Mouse (Mus musculus): ENCODE results near the gene Adk. TPM values are rescaled to one million over a fixed set of nuclear protein-coding genes. Genes with fewer than 3 reads are reported as not detected.

The Adk gene
- polyA plus RNA-seq, 1 experiment from 2014 or later = 180 TPM

GRCm38 (mm10) chr14:21348611-21349260, 296.4 kb downstream of the Adk start:
- Histone ChIP-seq H3K4me3 (ENCODE audit: low read depth, low read length) (no peak overlapping the region), H3K4me2 (ENCODE audit: low read length) (no peak overlapping the region), H3K4me1 (replicated peaks; ENCODE audit: control insufficient read depth, insufficient read depth, low read length) (no peaks in the 10 kb centered on the region), H3K9ac (ENCODE audit: low read length) (no peak overlapping the region), H3K27me3 (replicated peaks; ENCODE audit: control insufficient read depth, insufficient read depth, low read length) (no peaks in the 10 kb centered on the region), H3K36me3 (ENCODE audit: control insufficient read depth, insufficient read depth, low read length) (no peaks in the 10 kb centered on the region), H3K27ac (ENCODE audit: low read depth) (no peak overlapping the region), H3K9me3 (ENCODE audit: control insufficient read depth, low read length) (no peaks in the 10 kb centered on the region)
- DNase-seq (ENCODE audit: low spot score) (no peak), ATAC-seq (replicated peaks; ENCODE audit: low FRiP score, low TSS enrichment, low read depth) (no peak)
- WGBS = 31% methylated on average over 6 of the region's 6 CpGs

GRCm38 (mm10) chr14:21351646-21352045, 299.3 kb downstream of the Adk start:
- ATAC-seq (replicated peaks; ENCODE audit: low FRiP score, low TSS enrichment, low read depth) (no peak), DNase-seq (ENCODE audit: low spot score) (no peak)
- Histone ChIP-seq H3K4me1 (replicated peaks; ENCODE audit: control insufficient read depth, insufficient read depth, low read length) (no peaks in the 10 kb centered on the region), H3K4me2 (ENCODE audit: low read length) (no peak overlapping the region), H3K27ac (ENCODE audit: low read depth) (no peak overlapping the region), H3K36me3 (ENCODE audit: control insufficient read depth, insufficient read depth, low read length) (no peaks in the 10 kb centered on the region), H3K9me3 (ENCODE audit: control insufficient read depth, low read length) (no peaks in the 10 kb centered on the region), H3K9ac (ENCODE audit: low read length) (no peak overlapping the region), H3K27me3 (replicated peaks; ENCODE audit: control insufficient read depth, insufficient read depth, low read length) (no peaks in the 10 kb centered on the region), H3K4me3 (ENCODE audit: low read depth, low read length) (no peak overlapping the region)
- WGBS = 78% methylated on average over 2 of the region's 2 CpGs

- DNase-seq (ENCODE audit: low spot score) (no peak), ATAC-seq (replicated peaks; ENCODE audit: low FRiP score, low TSS enrichment, low read depth) (no peak)
- no peaks in the 10 kb centered on the region for H3K36me3 ChIP-seq (ENCODE audit: control insufficient read depth, insufficient read depth, low read length)
- 34% methylated on average over 1 of the region's 1 CpGs for WGBS
- H3K27me3 ChIP-seq (replicated peaks; ENCODE audit: control insufficient read depth, insufficient read depth, low read length) = no peaks in the 10 kb centered on the region
- H3K9ac ChIP-seq (ENCODE audit: low read length) = no peak overlapping the region
- H3K4me1 ChIP-seq (replicated peaks; ENCODE audit: control insufficient read depth, insufficient read depth, low read length) = no peaks in the 10 kb centered on the region
- no peak overlapping the region for H3K4me3 ChIP-seq (ENCODE audit: low read depth, low read length)
- 0 out of 2 replicates have a peak, but pooled peaks cover 3% of the 10 kb centered on the region for H3K9me3 ChIP-seq (ENCODE audit: control insufficient read depth, low read length)
- H3K4me2 ChIP-seq (ENCODE audit: low read length) = no peak overlapping the region
- no peak overlapping the region for H3K27ac ChIP-seq (ENCODE audit: low read depth)
Observed at GRCm38 (mm10) chr14:21356286-21356685, 303.9 kb downstream of the Adk start.

DNA sequence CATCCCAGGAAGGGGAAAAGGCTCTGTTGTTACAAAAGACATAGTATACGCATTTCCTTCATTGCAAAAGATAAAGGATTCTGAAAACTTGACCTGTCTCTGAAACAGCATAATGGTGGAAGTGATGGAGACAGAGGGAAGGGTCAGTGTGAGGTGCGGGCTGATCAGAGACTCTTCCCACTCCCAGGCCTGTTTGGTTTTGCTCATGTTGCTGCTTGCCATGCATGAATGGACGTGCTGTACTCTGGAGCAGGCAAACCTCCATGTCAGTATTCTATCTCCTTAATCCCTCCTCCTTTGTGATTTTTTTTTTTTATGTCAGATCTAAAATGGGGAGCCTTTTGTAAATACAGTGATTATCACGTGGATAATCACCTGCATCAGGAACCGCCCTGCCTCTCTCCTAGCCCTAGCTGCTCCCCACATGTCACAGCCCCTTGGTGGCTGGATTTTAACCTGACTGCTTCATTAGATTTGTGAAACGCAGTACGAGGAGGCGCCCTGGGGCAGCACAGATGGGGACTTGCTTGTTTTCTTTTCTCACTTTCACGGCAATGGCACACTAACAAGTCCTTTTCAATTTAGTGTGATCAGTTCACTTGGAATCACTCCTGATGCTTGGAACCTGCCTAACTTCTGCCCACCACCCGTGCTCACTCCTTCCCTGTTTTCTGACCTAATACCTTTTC, 307.0 kb downstream of the Adk start:
- Histone ChIP-seq H3K9me3 (ENCODE audit: control insufficient read depth, low read length) (0 out of 2 replicates have a peak, but pooled peaks cover 3% of the 10 kb centered on the region), H3K27me3 (replicated peaks; ENCODE audit: control insufficient read depth, insufficient read depth, low read length) (no peaks in the 10 kb centered on the region), H3K4me3 (ENCODE audit: low read depth, low read length) (no peak overlapping the region), H3K27ac (ENCODE audit: low read depth) (no peak overlapping the region), H3K36me3 (ENCODE audit: control insufficient read depth, insufficient read depth, low read length) (no peaks in the 10 kb centered on the region), H3K9ac (ENCODE audit: low read length) (no peak overlapping the region), H3K4me1 (replicated peaks; ENCODE audit: control insufficient read depth, insufficient read depth, low read length) (no peaks in the 10 kb centered on the region), H3K4me2 (ENCODE audit: low read length) (no peak overlapping the region)
- DNase-seq (ENCODE audit: low spot score) (no peak), ATAC-seq (replicated peaks; ENCODE audit: low FRiP score, low TSS enrichment, low read depth) (no peak)
- WGBS = 89% methylated on average over 10 of the region's 10 CpGs

DNA sequence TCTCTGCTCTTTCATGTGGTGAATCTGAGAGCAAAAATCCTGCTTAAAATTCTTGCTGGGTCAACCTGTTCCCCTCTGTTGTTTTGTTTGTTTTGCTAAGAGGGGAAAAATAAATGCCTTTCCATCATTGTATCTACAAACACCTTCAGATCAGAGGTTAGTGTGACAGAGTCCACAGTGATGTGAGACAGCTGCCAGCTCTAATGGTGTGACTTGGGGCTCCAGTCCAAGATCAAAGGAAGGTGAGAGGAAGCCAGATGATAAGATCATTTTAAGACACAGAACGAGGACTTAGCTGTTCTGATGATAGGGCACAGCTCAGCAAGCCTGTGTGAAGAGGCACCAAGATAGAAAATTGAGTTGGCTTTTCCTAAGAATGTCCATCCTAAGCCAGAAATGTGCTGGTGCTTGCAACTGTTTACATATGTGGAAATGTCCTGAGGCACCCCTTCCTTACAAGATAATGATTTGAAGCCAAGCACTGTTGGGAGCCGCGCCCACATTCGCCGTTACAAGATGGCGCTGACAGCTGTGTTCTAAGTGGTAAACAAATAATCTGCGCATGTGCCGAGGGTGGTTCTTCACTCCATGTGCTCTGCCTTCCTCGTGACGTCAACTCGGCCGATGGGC, 307.6 kb downstream of the Adk start:
- 93% methylated on average over 7 of the region's 12 CpGs for WGBS
- no peak for DNase-seq (ENCODE audit: low spot score)
- Histone ChIP-seq H3K4me2 (ENCODE audit: low read length) (no peak overlapping the region), H3K27ac (ENCODE audit: low read depth) (no peak overlapping the region), H3K36me3 (ENCODE audit: control insufficient read depth, insufficient read depth, low read length) (no peaks in the 10 kb centered on the region), H3K27me3 (replicated peaks; ENCODE audit: control insufficient read depth, insufficient read depth, low read length) (no peaks in the 10 kb centered on the region), H3K9me3 (ENCODE audit: control insufficient read depth, low read length) (0 out of 2 replicates have a peak, but pooled peaks cover 3% of the 10 kb centered on the region), H3K4me1 (replicated peaks; ENCODE audit: control insufficient read depth, insufficient read depth, low read length) (no peaks in the 10 kb centered on the region), H3K4me3 (ENCODE audit: low read depth, low read length) (no peak overlapping the region), H3K9ac (ENCODE audit: low read length) (no peak overlapping the region)
- no peak for ATAC-seq (replicated peaks; ENCODE audit: low FRiP score, low TSS enrichment, low read depth)

DNA sequence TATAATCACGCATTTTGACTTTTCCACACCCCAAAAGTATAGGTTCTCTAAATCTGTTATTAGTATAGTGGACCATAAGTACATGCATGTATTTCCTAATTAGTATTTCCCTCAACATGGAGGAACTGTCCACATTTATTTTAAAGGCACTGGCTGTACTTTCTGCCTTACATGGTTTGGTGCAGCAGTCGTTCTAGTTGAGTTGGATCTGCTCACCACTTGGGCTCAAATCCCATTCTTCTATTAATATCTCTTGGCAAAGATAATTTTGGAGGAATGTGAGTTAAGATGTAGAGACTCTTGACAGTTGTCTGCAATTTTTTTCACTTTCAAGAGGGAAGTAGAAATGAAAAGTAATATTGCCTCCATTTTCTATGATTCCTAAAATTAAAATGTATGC, 314.7 kb downstream of the Adk start:
- Histone ChIP-seq H3K27me3 (replicated peaks; ENCODE audit: control insufficient read depth, insufficient read depth, low read length) (no peaks in the 10 kb centered on the region), H3K9ac (ENCODE audit: low read length) (no peak overlapping the region), H3K4me3 (ENCODE audit: low read depth, low read length) (no peak overlapping the region), H3K36me3 (ENCODE audit: control insufficient read depth, insufficient read depth, low read length) (no peaks in the 10 kb centered on the region), H3K9me3 (ENCODE audit: control insufficient read depth, low read length) (no peaks in the 10 kb centered on the region), H3K4me2 (ENCODE audit: low read length) (no peak overlapping the region), H3K4me1 (replicated peaks; ENCODE audit: control insufficient read depth, insufficient read depth, low read length) (peaks cover 6% of the 10 kb centered on the region), H3K27ac (ENCODE audit: low read depth) (no peak overlapping the region)
- no peak for DNase-seq (ENCODE audit: low spot score)
- no peak for ATAC-seq (replicated peaks; ENCODE audit: low FRiP score, low TSS enrichment, low read depth)
- 73% methylated on average over 2 of the region's 2 CpGs for WGBS

- Histone ChIP-seq H3K9me3 (ENCODE audit: control insufficient read depth, low read length) (no peaks in the 10 kb centered on the region), H3K27me3 (replicated peaks; ENCODE audit: control insufficient read depth, insufficient read depth, low read length) (no peaks in the 10 kb centered on the region), H3K4me3 (ENCODE audit: low read depth, low read length) (no peak overlapping the region), H3K36me3 (ENCODE audit: control insufficient read depth, insufficient read depth, low read length) (no peaks in the 10 kb centered on the region), H3K4me2 (ENCODE audit: low read length) (no peak overlapping the region), H3K9ac (ENCODE audit: low read length) (no peak overlapping the region), H3K27ac (ENCODE audit: low read depth) (no peak overlapping the region), H3K4me1 (replicated peaks; ENCODE audit: control insufficient read depth, insufficient read depth, low read length) (peaks cover 6% of the 10 kb centered on the region)
- ATAC-seq (replicated peaks; ENCODE audit: low FRiP score, low TSS enrichment, low read depth) = no peak
- 76% methylated on average over 2 of the region's 2 CpGs for WGBS
- no peak for DNase-seq (ENCODE audit: low spot score)
Observed at GRCm38 (mm10) chr14:21368622-21369021, 316.2 kb downstream of the Adk start.

DNA sequence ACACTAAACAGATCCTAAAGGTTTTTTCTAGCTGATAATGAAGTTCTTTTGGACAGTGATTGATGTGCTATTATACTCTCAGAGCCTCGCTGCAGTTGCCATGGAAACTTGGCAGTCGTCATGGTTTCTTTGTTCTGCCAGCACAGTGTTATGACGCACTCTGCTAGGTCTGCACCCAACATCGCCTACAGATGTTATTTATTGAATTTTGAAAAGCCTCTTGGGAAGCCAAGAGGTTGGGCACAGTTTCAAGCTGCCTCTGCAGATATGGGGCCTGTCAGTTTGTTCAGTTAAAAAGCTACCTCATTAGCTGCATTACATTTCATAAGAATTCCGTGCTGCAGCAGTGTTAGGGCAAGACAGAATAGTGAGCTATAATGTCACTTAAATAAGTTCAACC, 316.8 kb downstream of the Adk start:
- 0 out of 2 replicates have a peak, but pooled peaks have one; percentile 47 for ATAC-seq (replicated peaks; ENCODE audit: low FRiP score, low TSS enrichment, low read depth)
- no peaks in the 10 kb centered on the region for H3K36me3 ChIP-seq (ENCODE audit: control insufficient read depth, insufficient read depth, low read length)
- H3K4me2 ChIP-seq (ENCODE audit: low read length) = no peak overlapping the region
- 11% methylated on average over 5 of the region's 5 CpGs for WGBS
- peak; percentile 54 for DNase-seq (ENCODE audit: low spot score)
- H3K27ac ChIP-seq (ENCODE audit: low read depth) = no peak overlapping the region
- H3K4me1 ChIP-seq (replicated peaks; ENCODE audit: control insufficient read depth, insufficient read depth, low read length) = peaks cover 6% of the 10 kb centered on the region
- H3K9ac ChIP-seq (ENCODE audit: low read length) = no peak overlapping the region
- H3K27me3 ChIP-seq (replicated peaks; ENCODE audit: control insufficient read depth, insufficient read depth, low read length) = no peaks in the 10 kb centered on the region
- H3K4me3 ChIP-seq (ENCODE audit: low read depth, low read length) = no peak overlapping the region
- H3K9me3 ChIP-seq (ENCODE audit: control insufficient read depth, low read length) = no peaks in the 10 kb centered on the region
